Mouse (Mus musculus) yolk sac, embryonic 10.5 days (tissue): ENCODE measurements around the gene Wdr81.

Experiments
- DNase-seq: peaks from one replicate; pipeline ENCODE4 v3.0.0-alpha.2; 2017; ENCODE audit warnings: low spot score

The Wdr81 gene

DNA sequence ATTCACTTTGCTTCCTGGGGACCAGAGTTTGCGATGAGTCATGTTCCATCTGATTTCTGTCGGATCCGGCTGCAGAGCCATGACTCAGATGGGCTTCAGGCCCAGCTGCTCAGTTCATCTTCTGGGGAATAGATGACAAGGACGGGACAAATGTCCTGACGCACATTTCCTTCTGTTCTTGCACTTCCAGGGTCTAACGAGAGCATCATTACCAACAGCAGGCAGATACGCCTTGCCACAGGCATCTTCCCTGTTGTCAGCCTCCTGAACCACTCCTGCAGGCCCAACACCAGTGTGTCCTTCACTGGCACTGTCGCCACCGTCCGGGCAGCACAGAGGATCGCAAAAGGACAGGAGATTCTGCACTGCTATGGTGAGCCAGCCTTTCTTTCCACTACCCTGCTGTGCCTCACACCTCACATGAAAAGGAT lies 55.1 kb downstream of the Wdr81 start:
- no peak for DNase-seq

DNA sequence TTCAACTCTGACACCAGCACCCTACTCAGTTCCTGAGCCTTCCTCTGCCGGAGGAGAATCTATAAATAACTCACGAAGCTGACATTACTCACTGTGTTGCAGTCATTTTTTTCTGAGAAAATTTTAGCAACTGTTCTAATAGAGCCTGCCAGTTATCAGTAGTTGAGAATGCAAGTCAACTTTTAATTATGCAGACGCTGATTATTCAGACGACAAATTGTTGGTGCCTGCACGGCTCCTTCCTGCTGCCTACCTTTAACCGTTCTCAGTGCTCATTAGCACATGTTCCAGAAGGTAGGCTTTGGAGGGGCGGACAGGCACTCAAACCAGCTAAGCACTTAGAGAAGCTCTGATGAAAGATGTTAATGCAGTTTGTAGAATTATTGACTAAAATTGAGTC lies 57.1 kb downstream of the Wdr81 start:
- DNase-seq, result no peak

GRCm38 (mm10) chr11:75395611-75396010 lies 58.9 kb downstream of the Wdr81 start:
- DNase-seq, result no peak
